Mouse (Mus musculus): Measurements from ENCODE around the gene Rlf. TPM values are rescaled to one million over a fixed set of nuclear protein-coding genes. Genes with fewer than 3 reads are reported as not detected.

Rlf gene
- 10 to 100 TPM; 73.3 to 82.0 TPM for total RNA-seq (2023)

DNA sequence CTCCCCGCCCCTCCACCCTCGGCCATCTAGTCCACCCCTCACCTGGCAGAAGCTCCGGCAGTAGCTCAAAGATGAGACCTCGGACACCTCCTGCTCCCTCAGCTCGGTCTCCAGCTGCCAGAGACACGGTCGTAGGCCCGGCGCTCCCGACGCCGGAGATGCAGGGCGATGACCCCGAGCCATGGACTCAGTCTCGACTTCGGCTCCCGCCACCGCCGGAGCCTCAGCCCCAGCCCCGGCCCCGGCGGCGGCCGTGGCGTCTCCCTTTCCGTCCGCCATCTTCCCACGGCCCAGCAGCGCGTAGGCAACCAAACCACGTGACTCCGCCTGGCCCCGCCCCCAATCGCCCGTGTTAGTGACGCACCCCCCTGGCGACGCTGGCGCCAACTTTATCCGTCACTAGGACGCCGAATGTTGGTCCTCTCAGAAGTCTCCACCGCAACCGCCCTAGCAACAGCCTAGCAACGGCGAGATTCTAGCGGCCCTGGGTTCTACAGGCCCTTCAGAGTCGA lies at the start of gene Rlf:
TSS of gene Rlf (minus strand) at position 292 of the 512 bp plus-strand sequence.

DNA sequence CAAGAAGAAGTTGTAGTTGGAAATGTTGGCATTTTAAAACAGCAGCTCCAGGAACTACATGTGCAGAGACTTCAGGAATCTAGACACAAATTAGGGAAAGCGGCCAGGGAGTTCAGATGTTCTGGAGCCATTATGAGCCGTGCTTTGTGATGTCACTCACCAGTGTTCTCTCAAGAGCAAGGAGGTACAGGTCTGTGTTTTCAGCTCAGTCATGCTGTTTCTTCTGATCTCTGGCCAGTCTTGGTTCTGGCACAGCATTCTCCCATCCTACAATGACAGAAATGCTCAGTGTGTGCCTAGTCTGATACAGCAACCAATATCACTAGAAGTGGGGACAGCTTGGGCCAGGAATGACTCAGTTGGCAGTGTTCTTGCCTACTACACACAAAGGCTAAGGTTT lies 105.8 kb downstream of the Rlf start, which contains the start of gene Tmco2:
TSS of gene Tmco2 (minus strand) at position 101 of the 400 bp plus-strand sequence.

DNA sequence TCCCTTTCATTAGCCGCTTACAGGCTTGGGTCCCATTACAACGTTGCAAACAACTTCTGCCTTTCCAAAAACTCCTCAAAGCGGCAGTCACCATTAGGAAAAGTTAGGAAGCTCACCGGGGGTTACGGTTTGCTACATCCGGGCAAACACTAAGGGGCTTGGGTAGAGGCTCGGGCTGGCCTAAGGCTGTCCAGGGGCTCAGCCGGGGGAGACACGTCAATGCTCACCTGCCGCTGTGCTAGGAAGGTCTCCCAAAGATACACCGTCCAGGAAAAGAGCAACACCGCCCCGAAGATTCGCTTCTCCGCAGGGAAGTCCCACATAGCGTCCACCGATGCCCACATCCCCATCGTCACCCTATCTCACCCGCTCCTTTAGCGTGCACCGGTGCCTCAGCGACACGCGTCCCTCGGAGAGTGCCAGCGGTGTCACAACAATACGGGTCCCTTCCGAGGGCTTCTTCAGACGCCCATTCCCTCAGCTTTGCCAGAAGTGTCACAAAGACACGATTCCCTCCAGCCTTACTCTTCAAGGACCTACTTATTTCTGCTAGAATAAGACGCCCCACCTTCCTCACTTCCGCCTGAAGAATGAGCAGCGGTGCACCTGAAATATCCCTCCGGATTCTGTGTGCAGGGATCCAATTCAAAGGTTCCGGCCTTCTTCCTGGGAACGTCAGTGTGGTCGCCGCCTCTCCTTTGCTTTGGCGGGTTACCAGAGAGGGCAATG lies 117.1 kb downstream of the Rlf start, which contains the start of gene Zmpste24:
TSS of gene Zmpste24 (minus strand) at position 592 of the 729 bp plus-strand sequence.

Other genes starting within 250 kb of the Rlf start
- gene Smap2, start 197.8 kb downstream of the Rlf start, total RNA-seq (2023), result 100 to 1,000 TPM; 380 to 399 TPM
- gene Col9a2, start 175.7 kb downstream of the Rlf start, total RNA-seq (2023), result not detected
- gene Zmpste24, start 116.8 kb downstream of the Rlf start, total RNA-seq (2023), result 10 to 100 TPM; 33.5 to 33.7 TPM
- not detected for gene Tmco2, start 105.9 kb downstream of the Rlf start, total RNA-seq (2023)
- gene Gm12888, start 109.8 kb upstream of the Rlf start, total RNA-seq (2023), result not detected
- not detected for gene Gm12886, start 208.0 kb upstream of the Rlf start, total RNA-seq (2023)